Mouse (Mus musculus) limb, embryonic 12.5 days (tissue): ENCODE data around the gene Cfap61. TPM values are rescaled to one million over a fixed set of nuclear protein-coding genes. Genes with fewer than 3 reads are reported as not detected.

Source experiments
- ATAC-seq: fragments of 200-750 bp; cut with Nextera tagmentation; 2 replicates; pipeline ENCODE4 v1.8.0; 2017; ENCODE audit warnings: low read depth, moderate TSS enrichment; ENCODE audit not compliant: insufficient number of reproducible peaks, insufficient read depth, low FRiP score, low TSS enrichment
- H3K27ac ChIP-seq: fragments of 300-500 bp; sonication (generic); 2 replicates; pipeline ENCODE4 v1.5.1; 2016; ENCODE audit warnings: mild to moderate bottlenecking, moderate library complexity
- H3K27me3 ChIP-seq: fragments of 300-500 bp; sonication (generic); 2 replicates; pipeline ENCODE4 v1.6.1; 2016; ENCODE audit warnings: mild to moderate bottlenecking, moderate library complexity
- H3K36me3 ChIP-seq: fragments of 300-500 bp; sonication (generic); 2 replicates; pipeline ENCODE4 v1.6.1; 2016; ENCODE audit warnings: mild to moderate bottlenecking, moderate library complexity
- H3K4me1 ChIP-seq: fragments of 300-500 bp; sonication (generic); replicated peaks from 2 replicates; pipeline ENCODE4 v1.6.1; 2016
- H3K4me2 ChIP-seq: fragments of 300-500 bp; sonication (generic); 2 replicates; pipeline ENCODE4 v1.6.1; 2016; ENCODE audit warnings: mild to moderate bottlenecking, moderate library complexity
- H3K4me3 ChIP-seq: fragments of 300-500 bp; sonication (generic); replicated peaks from 2 replicates; pipeline ENCODE4 v1.5.1; 2016; ENCODE audit warnings: mild to moderate bottlenecking
- H3K9ac ChIP-seq: fragments of 300-500 bp; sonication (generic); replicated peaks from 2 replicates; pipeline ENCODE4 v1.6.1; 2016; ENCODE audit warnings: mild to moderate bottlenecking, moderate library complexity
- H3K9me3 ChIP-seq: fragments of 300-500 bp; sonication (generic); 2 replicates; pipeline ENCODE4 v1.6.1; 2016; ENCODE audit warnings: mild to moderate bottlenecking, moderate library complexity
- WGBS: fragments of 180-500 bp; shearing (Covaris S2); methylation state at CpG from one replicate; pipeline ENCODE4 v1.1.7; 2016; 5-methylcytosine and 5-hydroxymethylcytosine counted together
- polyA plus RNA-seq: library from polyadenylated mRNA; unstranded; fragments of >200 nt; fragmentation: Nextera tagmentation; extraction: Ambion mirVana; gene quantifications from 2 replicates; pipeline ENCODE4 v1.2.1, GENCODE M21; 2016

The Cfap61 gene
- polyA plus RNA-seq, 1 experiment from 2014 or later: 0.21 TPM

GRCm38 (mm10) chr2:146015341-146016186, 81.0 kb downstream of the Cfap61 start:
- Histone ChIP-seq H3K27ac (no peak overlapping the region), H3K4me1 (peaks cover 7% of the 10 kb centered on the region), H3K4me2 (no peak overlapping the region), H3K9me3 (no peaks in the 10 kb centered on the region), H3K36me3 (no peaks in the 10 kb centered on the region), H3K9ac (no peak overlapping the region), H3K4me3 (no peak overlapping the region), H3K27me3 (peaks cover 3% of the 10 kb centered on the region; the same call in 1 of the 2 replicates)
- 53% methylated on average over 8 of the region's 8 CpGs for WGBS
- ATAC-seq: no peak

GRCm38 (mm10) chr2:146022846-146023245, 88.3 kb downstream of the Cfap61 start:
- no peaks in the 10 kb centered on the region for H3K4me1 ChIP-seq
- ATAC-seq: no peak
- no peak overlapping the region for H3K9ac ChIP-seq
- no peak overlapping the region for H3K4me3 ChIP-seq
- H3K4me2 ChIP-seq: no peak overlapping the region
- 89% methylated on average over 6 of the region's 6 CpGs for WGBS
- peaks cover 9% of the 10 kb centered on the region; the same call in 1 of the 2 replicates for H3K27me3 ChIP-seq
- H3K36me3 ChIP-seq: no peaks in the 10 kb centered on the region
- H3K27ac ChIP-seq: no peak overlapping the region
- H3K9me3 ChIP-seq: no peaks in the 10 kb centered on the region

GRCm38 (mm10) chr2:146043640-146044039, 109.1 kb downstream of the Cfap61 start:
- H3K4me2 ChIP-seq: no peak overlapping the region
- H3K4me1 ChIP-seq: peaks cover 11% of the 10 kb centered on the region; the same call in 1 of the 2 replicates
- no peak overlapping the region for H3K4me3 ChIP-seq
- no peak overlapping the region for H3K27ac ChIP-seq
- WGBS: 87% methylated on average over 5 of the region's 5 CpGs
- peaks cover 7% of the 10 kb centered on the region; the same call in 1 of the 2 replicates for H3K27me3 ChIP-seq
- ATAC-seq: no peak
- H3K9ac ChIP-seq: no peak overlapping the region
- H3K36me3 ChIP-seq: no peaks in the 10 kb centered on the region
- H3K9me3 ChIP-seq: no peaks in the 10 kb centered on the region

DNA sequence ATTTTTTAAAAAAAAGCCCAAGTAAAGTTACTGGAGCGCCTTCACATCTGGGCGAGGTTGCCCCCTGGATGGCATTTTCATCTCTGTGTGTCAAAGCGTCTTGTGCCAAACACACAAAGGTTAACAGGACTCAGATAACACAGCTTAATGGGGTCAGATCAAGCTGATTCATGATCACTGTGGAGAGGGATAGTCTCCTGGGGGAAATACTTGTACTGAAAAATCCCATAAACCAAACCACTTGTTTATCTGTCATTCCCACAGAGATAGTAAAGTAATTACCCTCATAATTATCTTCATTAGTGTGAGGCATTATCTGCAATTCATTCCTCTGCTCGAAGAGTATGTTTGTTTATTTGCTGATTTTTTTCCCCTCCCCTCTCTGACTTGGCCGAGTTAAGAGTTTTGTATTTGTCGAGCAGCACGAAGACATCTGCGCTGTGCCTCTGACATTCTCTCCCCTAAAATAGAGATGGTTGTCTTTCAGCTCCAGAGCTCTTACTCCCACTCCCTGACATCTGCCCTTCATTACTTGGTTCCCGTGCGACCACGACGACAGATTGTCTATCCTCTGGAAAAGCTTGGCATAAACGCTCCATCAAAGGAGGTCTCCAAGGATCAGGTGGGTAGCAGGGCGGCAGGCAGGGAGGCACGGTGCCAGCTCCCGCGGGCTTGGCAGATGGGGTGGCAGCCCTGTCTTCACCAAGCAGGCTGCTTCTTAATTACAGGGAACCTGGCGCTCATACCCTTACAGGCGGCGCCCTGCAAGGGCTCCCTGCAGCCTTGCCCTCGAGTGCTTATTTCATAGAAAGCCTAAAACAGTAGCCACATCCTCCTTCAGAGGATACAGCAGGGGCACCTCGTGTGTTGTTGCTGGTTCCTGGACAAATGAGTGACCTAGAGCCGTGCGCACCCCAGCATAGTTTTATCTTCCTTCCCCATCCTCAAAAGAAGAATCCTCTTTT, 110.6 kb downstream of the Cfap61 start:
- H3K36me3 ChIP-seq: no peaks in the 10 kb centered on the region
- H3K27me3 ChIP-seq: peaks cover 7% of the 10 kb centered on the region; the same call in 1 of the 2 replicates
- H3K4me1 ChIP-seq: peaks cover 11% of the 10 kb centered on the region; the same call in 1 of the 2 replicates
- no peak for ATAC-seq
- no peak overlapping the region for H3K4me3 ChIP-seq
- 32% methylated on average over 24 of the region's 24 CpGs for WGBS
- H3K9ac ChIP-seq: no peak overlapping the region
- H3K27ac ChIP-seq: no peak overlapping the region
- H3K9me3 ChIP-seq: no peaks in the 10 kb centered on the region
- peak overlapping the region; percentile 1; the same call in 1 of the 2 replicates for H3K4me2 ChIP-seq

GRCm38 (mm10) chr2:146047691-146048090, 113.1 kb downstream of the Cfap61 start:
- Histone ChIP-seq H3K9me3 (no peaks in the 10 kb centered on the region), H3K27me3 (peaks cover 7% of the 10 kb centered on the region; the same call in 1 of the 2 replicates), H3K4me2 (no peak overlapping the region), H3K4me1 (peaks cover 11% of the 10 kb centered on the region; the same call in 1 of the 2 replicates), H3K4me3 (no peak overlapping the region), H3K27ac (no peak overlapping the region), H3K9ac (no peak overlapping the region), H3K36me3 (no peaks in the 10 kb centered on the region)
- no peak for ATAC-seq
- whole genome bisulfite sequencing: 66% methylated on average over 4 of the region's 4 CpGs

- no peak overlapping the region for H3K4me2 ChIP-seq
- H3K9ac ChIP-seq: no peak overlapping the region
- no peak for ATAC-seq
- H3K36me3 ChIP-seq: no peaks in the 10 kb centered on the region
- no peak overlapping the region for H3K4me3 ChIP-seq
- peaks cover 11% of the 10 kb centered on the region; the same call in 1 of the 2 replicates for H3K4me1 ChIP-seq
- H3K27ac ChIP-seq: no peak overlapping the region
- no peaks in the 10 kb centered on the region for H3K9me3 ChIP-seq
- 63% methylated on average over 17 of the region's 17 CpGs for WGBS
- H3K27me3 ChIP-seq: peaks cover 7% of the 10 kb centered on the region; the same call in 1 of the 2 replicates
Measured at GRCm38 (mm10) chr2:146048221-146048829, 113.7 kb downstream of the Cfap61 start.

GRCm38 (mm10) chr2:146049339-146049738, 114.8 kb downstream of the Cfap61 start:
- Histone ChIP-seq H3K27ac (no peak overlapping the region), H3K9me3 (no peaks in the 10 kb centered on the region), H3K4me2 (no peak overlapping the region), H3K36me3 (no peaks in the 10 kb centered on the region), H3K27me3 (peaks cover 10% of the 10 kb centered on the region; the same call in 1 of the 2 replicates), H3K4me3 (no peak overlapping the region), H3K4me1 (peaks cover 11% of the 10 kb centered on the region; the same call in 1 of the 2 replicates), H3K9ac (no peak overlapping the region)
- no peak for ATAC-seq
- WGBS: 82% methylated on average over 5 of the region's 5 CpGs

DNA sequence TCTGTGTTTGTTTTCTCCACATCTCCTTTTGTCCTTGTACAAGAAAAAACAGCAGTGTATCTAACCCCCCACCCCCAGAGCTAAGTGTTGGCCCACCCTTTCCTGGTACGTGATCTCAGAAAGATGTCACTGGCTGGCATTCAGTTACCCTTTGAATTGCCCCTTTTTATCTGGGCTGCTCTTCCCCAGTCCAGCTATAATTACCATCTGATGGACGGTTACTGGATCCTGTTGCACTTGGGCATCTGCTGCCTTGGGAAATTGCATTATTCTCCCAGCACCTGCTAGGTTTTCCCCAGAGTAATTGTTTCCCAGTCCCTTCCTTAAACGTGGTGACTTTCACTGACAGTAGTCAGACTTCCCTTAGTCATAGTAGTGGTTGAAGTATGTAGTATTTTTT, 115.5 kb downstream of the Cfap61 start:
- no peak overlapping the region for H3K9ac ChIP-seq
- H3K36me3 ChIP-seq: no peaks in the 10 kb centered on the region
- 43% methylated on average over 3 of the region's 3 CpGs for WGBS
- peaks cover 8% of the 10 kb centered on the region; the same call in 1 of the 2 replicates for H3K4me1 ChIP-seq
- H3K9me3 ChIP-seq: no peaks in the 10 kb centered on the region
- H3K4me2 ChIP-seq: no peak overlapping the region
- H3K27me3 ChIP-seq: peaks cover 10% of the 10 kb centered on the region; the same call in 1 of the 2 replicates
- ATAC-seq: no peak
- H3K4me3 ChIP-seq: no peak overlapping the region
- no peak overlapping the region for H3K27ac ChIP-seq

DNA sequence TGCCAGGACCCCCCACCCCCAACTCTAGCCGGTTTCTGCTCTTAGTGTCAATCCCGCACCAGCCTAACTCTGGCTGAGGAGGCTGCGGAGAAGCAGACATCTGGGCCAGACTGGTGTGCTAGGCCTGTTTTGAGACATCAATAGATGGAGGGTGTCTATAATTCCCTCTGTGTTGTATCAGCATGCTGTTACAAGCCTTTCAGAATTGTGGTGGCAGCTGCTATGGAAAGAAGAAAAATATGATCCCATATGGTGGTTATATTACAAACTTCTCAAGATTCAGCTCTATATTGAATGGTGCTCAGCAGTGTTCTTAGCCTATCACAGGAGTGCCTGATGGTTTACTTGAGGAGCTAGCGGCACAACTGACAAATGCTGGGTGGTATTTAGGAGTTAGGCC, 116.8 kb downstream of the Cfap61 start:
- Histone ChIP-seq H3K36me3 (no peaks in the 10 kb centered on the region), H3K9ac (no peak overlapping the region), H3K27me3 (peaks cover 10% of the 10 kb centered on the region; the same call in 1 of the 2 replicates), H3K4me1 (0 out of 2 replicates have a peak, but pooled peaks cover 3% of the 10 kb centered on the region), H3K27ac (no peak overlapping the region), H3K9me3 (no peaks in the 10 kb centered on the region), H3K4me2 (no peak overlapping the region), H3K4me3 (no peak overlapping the region)
- 67% methylated on average over 4 of the region's 4 CpGs for WGBS
- no peak for ATAC-seq

DNA sequence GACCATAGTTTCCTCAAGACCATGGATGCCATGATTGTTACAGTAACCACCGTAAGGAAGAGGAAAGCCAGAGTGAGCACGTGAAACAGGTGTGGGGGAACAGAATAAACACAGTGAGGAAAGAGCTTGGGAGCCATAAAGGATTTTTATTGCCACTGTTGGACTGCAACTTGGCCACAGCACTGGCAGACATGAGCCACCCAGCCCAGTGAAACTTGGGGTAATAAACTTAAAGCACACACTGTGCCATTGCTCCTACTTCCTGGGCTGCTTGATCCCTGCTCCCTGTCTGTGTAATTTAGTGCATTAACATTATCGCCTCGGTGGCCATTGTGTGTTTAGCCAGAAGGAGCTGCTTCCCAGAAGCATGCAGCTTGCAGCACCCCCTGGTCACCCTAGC, 122.5 kb downstream of the Cfap61 start:
- Histone ChIP-seq H3K4me2 (no peak overlapping the region), H3K36me3 (no peaks in the 10 kb centered on the region), H3K4me1 (peaks cover 12% of the 10 kb centered on the region), H3K9me3 (no peaks in the 10 kb centered on the region), H3K27ac (no peak overlapping the region), H3K27me3 (peaks cover 7% of the 10 kb centered on the region; the same call in 1 of the 2 replicates), H3K4me3 (no peak overlapping the region), H3K9ac (no peak overlapping the region)
- no peak for ATAC-seq
- WGBS: 30% methylated on average over 4 of the region's 4 CpGs
